Mouse (Mus musculus): ENCODE results near the gene Ybx2.

Gene Ybx2

GRCm38 (mm10) chr11:69935137-69935879 is at the start of gene Ybx2:
Gene Ybx2, plus strand, starts transcription at chr11:69935796.
- in situ Hi-C loops (cut with MseI, MboI) = no loop called here

GRCm38 (mm10) chr11:69886907-69887635 is 48.5 kb upstream of the Ybx2 start:
- in situ Hi-C loops (cut with MseI, MboI) = no loop called here

DNA sequence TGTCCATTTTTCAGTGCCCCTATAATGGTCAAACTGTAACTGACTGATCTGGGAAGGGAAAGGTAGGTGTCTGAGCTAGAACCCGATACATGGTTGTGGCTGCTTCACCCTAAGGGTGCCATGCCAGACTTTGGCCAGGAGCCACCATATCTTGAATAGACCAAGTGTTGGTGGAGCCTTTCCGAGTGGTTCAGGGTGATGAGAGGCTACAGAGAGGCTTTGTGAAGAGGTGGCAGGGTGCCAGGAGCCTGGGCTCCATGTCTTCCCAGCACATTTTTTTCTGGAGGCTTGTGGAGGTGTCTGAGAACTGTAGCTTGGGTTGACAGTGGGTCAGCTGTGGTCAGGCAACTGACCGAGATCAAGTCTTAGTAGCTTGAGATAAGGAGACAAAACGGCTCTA is 44.1 kb upstream of the Ybx2 start:
- in situ Hi-C loops (cut with MseI, MboI) = no loop called here

DNA sequence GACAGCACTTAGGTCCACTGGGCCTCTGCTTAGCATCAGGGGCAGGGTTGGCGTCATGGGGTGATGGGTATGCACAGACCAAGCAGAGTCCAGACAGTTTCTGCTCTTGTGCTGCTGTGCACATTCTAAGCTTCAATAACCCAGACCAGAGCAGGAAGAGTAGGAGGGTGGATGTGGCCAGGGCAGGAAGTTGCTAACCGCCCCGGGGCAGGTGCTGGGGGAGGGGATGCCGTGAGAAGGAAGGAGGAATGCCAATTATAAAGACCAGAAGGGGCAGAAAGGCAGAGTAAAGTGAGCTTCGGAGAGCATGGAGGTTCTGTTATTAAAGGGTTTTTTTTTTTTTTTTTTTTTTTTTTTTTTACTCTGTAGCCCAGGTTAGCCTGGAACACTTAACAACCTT is 40.9 kb upstream of the Ybx2 start:
- in situ Hi-C loops (cut with MseI, MboI) = no loop called here

GRCm38 (mm10) chr11:69895291-69895690 is 40.3 kb upstream of the Ybx2 start, which contains the start of gene Acap1:
Gene Acap1, minus strand, starts transcription at chr11:69895539.
- in situ Hi-C loops (cut with MseI, MboI) = no loop called here

DNA sequence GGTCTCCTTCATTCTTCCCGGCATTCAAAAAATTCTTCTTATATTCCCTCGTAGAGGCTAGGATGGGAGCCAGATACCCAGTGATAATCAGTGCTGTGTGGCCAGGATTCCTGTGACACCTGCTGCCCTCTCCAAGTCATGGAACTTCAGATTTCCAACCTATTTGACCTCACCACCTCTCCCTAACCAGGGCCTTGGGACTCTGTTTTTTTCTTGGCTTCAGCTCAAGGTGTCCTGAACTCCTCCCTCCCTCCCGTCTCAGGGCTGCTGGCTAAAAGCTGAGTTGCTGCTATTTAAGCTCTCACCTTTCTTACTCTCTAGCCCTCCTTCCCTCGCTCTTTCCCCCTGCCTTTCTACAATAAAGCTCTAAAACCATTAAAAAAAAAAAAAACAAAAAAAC is 35.7 kb upstream of the Ybx2 start:
- in situ Hi-C loops (cut with MseI, MboI) = no loop called here

DNA sequence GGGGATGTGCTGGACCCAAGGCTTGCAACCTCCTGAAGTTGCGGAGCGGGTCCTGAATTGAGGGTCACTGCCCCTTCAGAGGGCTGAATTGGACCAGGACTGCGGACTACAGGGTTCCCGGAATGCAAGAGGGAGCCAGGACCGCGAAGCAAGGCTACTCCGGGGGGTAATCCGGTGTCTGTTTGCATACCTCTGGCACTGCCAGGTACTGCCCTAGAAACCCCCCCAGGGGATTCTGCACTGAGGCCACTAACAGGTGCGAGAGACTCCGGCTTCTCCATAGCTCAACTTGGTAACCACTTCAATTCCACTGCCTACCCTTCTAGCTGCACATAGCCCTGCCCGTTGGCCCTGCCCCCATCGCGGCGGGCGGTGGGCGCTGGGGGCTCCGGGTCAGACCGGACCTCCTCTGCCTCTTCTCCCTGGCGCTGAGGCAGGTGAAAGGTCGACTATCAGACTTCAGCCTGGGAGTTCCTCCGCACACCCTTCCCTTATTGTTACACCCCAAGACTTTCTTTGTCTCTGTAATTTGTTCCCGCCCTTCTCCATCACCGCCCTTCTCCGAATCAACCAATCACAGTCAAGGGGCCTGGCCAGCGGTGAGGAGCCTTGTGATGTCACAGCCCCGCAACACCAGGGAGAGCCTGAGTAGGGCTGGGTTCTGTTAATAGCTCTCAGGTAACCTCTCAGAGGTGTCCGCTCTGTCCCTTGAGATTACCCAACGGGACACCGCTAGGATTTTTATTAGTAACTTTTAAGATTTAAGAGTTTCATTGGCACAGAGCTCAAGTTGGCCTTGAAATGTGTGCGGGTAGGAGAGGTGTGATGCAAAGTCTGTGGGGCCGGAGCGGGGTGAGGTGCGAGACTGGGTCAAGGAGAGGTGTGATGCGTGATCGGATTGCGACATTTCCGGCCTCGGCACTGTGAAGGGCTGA is 34.9 kb upstream of the Ybx2 start, which contains the start of the genes 2810408A11Rik and Neurl4:
2810408A11Rik (minus strand) TSS at position 517 of the 935 bp plus-strand sequence.
Neurl4 (plus strand) TSS at position 602 of the 935 bp plus-strand sequence.
- in situ Hi-C loops (cut with MseI, MboI) = no loop called here

DNA sequence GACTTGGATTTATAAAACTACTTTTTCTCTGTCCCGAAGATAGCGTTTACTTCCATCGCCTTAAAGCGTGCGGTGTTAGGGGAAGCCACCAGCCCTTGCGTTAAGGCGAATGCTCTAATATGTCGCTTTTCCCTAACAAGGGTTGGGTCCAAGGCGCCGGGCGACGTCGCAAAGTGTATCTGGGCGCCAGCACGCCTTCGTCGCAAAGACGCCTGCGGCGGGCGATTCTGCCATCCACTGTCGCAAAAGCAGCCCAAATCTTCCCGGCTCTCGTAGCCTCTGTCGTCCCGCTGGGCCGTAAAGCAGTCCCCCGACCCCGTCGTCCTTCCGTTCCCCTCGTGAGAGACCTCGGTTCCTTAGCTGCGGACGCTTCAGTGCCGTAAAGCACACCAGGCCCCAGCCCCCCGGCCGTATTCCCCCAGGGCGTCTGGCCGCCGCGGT is 34.2 kb upstream of the Ybx2 start:
- in situ Hi-C loops (cut with MseI, MboI) = no loop called here

- in situ Hi-C loops (cut with MseI, MboI) = no loop called here
Observed at GRCm38 (mm10) chr11:69901993-69902392, 33.6 kb upstream of the Ybx2 start.

GRCm38 (mm10) chr11:69902972-69903371 is 32.6 kb upstream of the Ybx2 start:
- in situ Hi-C loops (cut with MseI, MboI) = no loop called here

DNA sequence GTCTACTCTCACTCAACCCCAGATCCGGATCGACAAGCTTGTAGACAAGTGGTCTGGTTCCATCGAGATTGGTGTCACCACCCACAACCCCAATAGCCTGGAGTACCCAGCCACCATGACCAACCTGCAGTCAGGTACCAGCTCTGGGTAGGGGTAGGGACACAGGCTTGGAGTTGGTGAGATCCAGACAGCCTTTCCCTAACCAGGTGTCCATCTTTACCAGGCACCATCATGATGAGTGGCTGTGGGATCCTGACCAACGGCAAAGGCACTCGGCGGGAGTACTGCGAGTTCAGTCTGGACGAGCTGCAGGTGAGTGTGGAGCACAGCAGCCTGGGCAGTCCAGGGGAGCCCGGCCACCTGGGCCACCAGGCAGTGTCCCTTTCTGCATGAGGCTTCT is 31.3 kb upstream of the Ybx2 start:
- in situ Hi-C loops (cut with MseI, MboI) = no loop called here

DNA sequence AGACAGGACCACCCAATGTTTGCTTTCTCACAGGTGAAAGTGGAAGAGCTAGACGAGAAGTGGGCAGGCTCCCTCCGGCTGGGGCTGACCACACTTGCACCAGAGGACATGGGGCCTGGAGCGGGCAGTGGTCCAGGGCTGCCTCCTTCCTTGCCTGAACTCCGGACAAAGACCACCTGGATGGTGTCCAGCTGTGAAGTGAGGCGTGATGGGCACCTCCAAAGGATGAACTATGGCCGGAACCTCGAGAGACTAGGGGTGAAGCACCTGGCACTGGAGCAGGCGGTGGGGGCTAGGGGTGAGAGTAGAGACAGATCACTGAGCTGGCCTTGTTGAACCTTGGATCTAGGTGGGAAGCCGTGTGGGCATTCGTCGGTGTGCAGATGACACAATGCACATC is 27.0 kb upstream of the Ybx2 start:
- in situ Hi-C loops (cut with MseI, MboI) = no loop called here

DNA sequence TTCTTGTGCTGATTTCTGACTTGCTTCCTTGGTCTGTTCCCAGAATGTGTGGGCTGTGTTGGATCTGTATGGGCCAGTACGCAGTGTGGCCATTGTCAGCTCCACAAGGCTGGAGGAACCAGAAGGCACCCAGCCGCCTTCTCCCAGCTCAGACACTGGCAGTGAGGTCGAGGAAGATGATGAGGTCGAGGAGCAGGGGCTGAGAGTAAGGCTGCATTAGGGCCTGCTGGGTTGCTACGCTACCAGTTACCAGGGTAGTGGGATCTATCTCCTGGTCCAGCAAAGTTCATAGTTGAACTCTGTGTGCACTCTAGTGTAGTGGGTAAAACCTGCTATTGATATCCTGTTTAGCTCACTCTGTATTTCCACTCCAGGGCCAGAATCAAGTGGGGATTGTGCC is 26.4 kb upstream of the Ybx2 start:
- in situ Hi-C loops (cut with MseI, MboI) = no loop called here

- in situ Hi-C loops (cut with MseI, MboI) = no loop called here
Observed at GRCm38 (mm10) chr11:69910177-69910576, 25.4 kb upstream of the Ybx2 start.

- in situ Hi-C loops (cut with MseI, MboI) = no loop called here
Observed at GRCm38 (mm10) chr11:69910781-69911560, 24.6 kb upstream of the Ybx2 start.

DNA sequence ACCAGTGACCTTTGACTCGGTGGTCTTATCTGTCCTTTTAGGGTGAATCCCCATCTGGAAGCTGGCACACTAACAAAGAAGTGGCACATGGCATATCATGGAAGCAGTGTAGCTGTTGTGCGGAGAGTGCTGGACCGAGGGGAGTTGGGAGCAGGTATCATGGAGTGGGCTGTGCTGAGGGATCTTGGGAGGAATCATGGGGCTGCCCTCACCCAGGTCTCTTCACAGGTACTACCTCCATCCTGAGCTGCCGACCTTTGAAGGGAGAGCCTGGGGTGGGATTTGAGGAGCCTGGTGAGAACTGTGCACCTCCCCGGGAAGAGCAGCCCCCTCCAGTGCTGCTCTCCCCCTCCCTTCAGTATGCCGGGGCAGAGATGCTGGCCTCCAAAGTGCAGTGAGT is 23.9 kb upstream of the Ybx2 start:
- in situ Hi-C loops (cut with MseI, MboI) = no loop called here

DNA sequence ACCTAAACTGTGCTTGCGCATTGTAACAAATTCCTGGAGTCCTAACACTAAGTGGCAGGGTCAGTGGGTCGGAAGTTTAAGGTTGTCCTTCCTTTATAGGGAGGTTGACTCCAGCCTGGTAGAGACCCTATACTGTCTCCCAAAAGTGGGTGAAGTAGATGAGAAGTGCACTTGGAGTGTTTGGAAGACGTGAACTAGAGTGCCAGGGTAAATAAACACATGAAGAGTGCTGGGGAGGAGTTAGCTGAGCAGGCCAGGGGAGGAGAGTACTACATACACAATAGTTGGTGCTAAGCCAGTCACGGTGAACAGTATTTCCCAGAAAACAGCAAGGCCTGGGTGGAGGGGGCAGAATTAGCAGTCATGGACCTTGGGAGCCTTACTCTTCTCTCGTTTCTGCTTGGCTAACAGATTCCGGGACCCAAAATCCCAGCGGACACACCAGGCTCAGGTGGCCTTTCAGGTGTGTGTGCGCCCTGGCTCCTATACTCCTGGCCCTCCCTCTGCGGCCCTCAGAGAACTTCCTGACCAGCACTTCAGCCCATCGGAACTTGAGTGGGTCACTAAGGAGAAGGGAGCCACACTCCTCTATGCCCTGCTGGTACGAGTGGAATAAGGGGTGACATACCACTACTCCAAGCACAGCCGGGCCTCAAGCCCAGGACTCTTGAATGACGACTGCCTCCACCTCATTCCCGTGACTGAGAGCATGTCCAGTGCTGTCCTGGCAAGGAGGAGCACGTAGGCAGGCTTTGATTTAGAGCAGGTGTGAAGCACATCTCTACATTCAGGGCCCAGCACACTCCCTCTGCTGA is 22.7 kb upstream of the Ybx2 start:
- in situ Hi-C loops (cut with MseI, MboI) = no loop called here

- in situ Hi-C loops (cut with MseI, MboI) = no loop called here
Observed at GRCm38 (mm10) chr11:69913554-69914371, 21.8 kb upstream of the Ybx2 start, which contains the start of gene Gps2. Gene Gps2, plus strand, starts transcription at chr11:69913888.

GRCm38 (mm10) chr11:69914372-69914764 is 21.2 kb upstream of the Ybx2 start:
- in situ Hi-C loops (cut with MseI, MboI) = no loop called here
